21 mouse cellular contexts compared by ENCODE assay signal in genomic region chr2:18671041-18671440, GRCm38 (mm10). TPM values are rescaled to one million over a fixed set of nuclear protein-coding genes. Genes with fewer than 3 reads are reported as not detected.
A peak's percentile ranks its signal among the peaks of the same experiment; 100 is the strongest.
DNase-seq lines count a peak whose midpoint lies in the region; ATAC-seq lines count a peak whose summit lies in the region.
"Had no signal": no experiment of that assay in that cellular context is flagged by ENCODE, and none has a peak within 500 bp of the region (broad histone marks: within the 10 kb centered on the region; RNA-seq: fewer than 3 reads in every experiment).

No protein-coding gene starts in this region.

- ATAC-seq in hindbrain, embryonic 11.5 days (ENCODE audit: low FRiP score): no peak
- ATAC-seq in midbrain, embryonic 14.5 days (ENCODE audit: low FRiP score, low TSS enrichment): no peak

- no peak overlapping the region for H3K9ac ChIP-seq in hindbrain, embryonic 11.5 days (ENCODE audit: low read depth, low read length)
- no peak overlapping the region for H3K9ac ChIP-seq in midbrain, embryonic 14.5 days (replicated peaks; ENCODE audit: low read length)

- no peaks in the 10 kb centered on the region for H3K9me3 ChIP-seq in hindbrain, embryonic 11.5 days (ENCODE audit: control insufficient read depth, low read length)
- H3K9me3 ChIP-seq in hindbrain, embryonic 10.5 days: no peaks in the 10 kb centered on the region
- no peaks in the 10 kb centered on the region for H3K9me3 ChIP-seq in midbrain, embryonic 14.5 days (ENCODE audit: control insufficient read depth, low read length)
- H3K9me3 ChIP-seq in midbrain, embryonic 10.5 days (replicated peaks): no peaks in the 10 kb centered on the region
- H3K9me3 ChIP-seq: embryonic facial prominence, embryonic 15.5 days; liver, embryonic 15.5 days; megakaryocyte, embryonic 14.5 days had no signal

- no peak overlapping the region for H3K4me3 ChIP-seq in hindbrain, embryonic 11.5 days (ENCODE audit: low read depth, low read length)
- no peak overlapping the region for H3K4me3 ChIP-seq in hindbrain, embryonic 10.5 days
- no peak overlapping the region for H3K4me3 ChIP-seq in midbrain, embryonic 14.5 days (replicated peaks; ENCODE audit: low read depth, low read length)
- H3K4me3 ChIP-seq in midbrain, embryonic 10.5 days: no peak overlapping the region

- no peak overlapping the region for H3K27ac ChIP-seq in hindbrain, embryonic 11.5 days (ENCODE audit: low read depth, low read length)
- H3K27ac ChIP-seq in hindbrain, embryonic 10.5 days: no peak overlapping the region
- H3K27ac ChIP-seq in midbrain, embryonic 14.5 days (replicated peaks; ENCODE audit: low read depth, low read length): no peak overlapping the region
- H3K27ac ChIP-seq in midbrain, embryonic 10.5 days (replicated peaks): no peak overlapping the region
- H3K27ac ChIP-seq: liver, embryonic 15.5 days had no signal

- H3K27me3 ChIP-seq in hindbrain, embryonic 11.5 days (ENCODE audit: control insufficient read depth, insufficient read depth, low read length): peaks cover 9% of the 10 kb centered on the region
- peaks cover 54% of the 10 kb centered on the region for H3K27me3 ChIP-seq in hindbrain, embryonic 10.5 days (ENCODE audit: insufficient read depth, poor library complexity, severe bottlenecking)
- H3K27me3 ChIP-seq in midbrain, embryonic 14.5 days (ENCODE audit: control insufficient read depth, insufficient read depth, low read length): peaks cover 22% of the 10 kb centered on the region
- peaks cover 68% of the 10 kb centered on the region for H3K27me3 ChIP-seq in midbrain, embryonic 10.5 days (ENCODE audit: low read depth, poor library complexity, severe bottlenecking)
- H3K27me3 ChIP-seq: embryonic facial prominence, embryonic 15.5 days had no signal

- no peaks in the 10 kb centered on the region for H3K4me1 ChIP-seq in hindbrain, embryonic 11.5 days (replicated peaks; ENCODE audit: control insufficient read depth, insufficient read depth, low read length)
- peaks cover 40% of the 10 kb centered on the region for H3K4me1 ChIP-seq in hindbrain, embryonic 10.5 days (replicated peaks)
- peaks cover 11% of the 10 kb centered on the region; the same call in 1 of the 2 replicates for H3K4me1 ChIP-seq in midbrain, embryonic 14.5 days (ENCODE audit: control insufficient read depth, insufficient read depth, low read length)
- H3K4me1 ChIP-seq in midbrain, embryonic 10.5 days: peaks cover 32% of the 10 kb centered on the region

- H3K4me2 ChIP-seq in hindbrain, embryonic 11.5 days (replicated peaks; ENCODE audit: low read depth, low read length): no peak overlapping the region
- H3K4me2 ChIP-seq in midbrain, embryonic 14.5 days (ENCODE audit: low read length): 0 out of 2 replicates have a peak overlapping the region, but pooled peaks have one; percentile 1

- peak; percentile 29 for DNase-seq in cerebellum, adult 9-11 months
- DNase-seq in cerebellum, adult 11-12 months: no peak
- peak; percentile 37 for DNase-seq in hindbrain, embryonic 11.5 days (ENCODE audit: low spot score)
- DNase-seq in hindbrain, embryonic 10.5 days (ENCODE audit: low spot score): no peak
- DNase-seq in midbrain, embryonic 14.5 days: peak; percentile 50
- DNase-seq in midbrain, embryonic 10.5 days (ENCODE audit: low spot score): no peak
- no peak for DNase-seq in layer of hippocampus, adult 9-11 months
- DNase-seq in layer of hippocampus, adult 8-10 months (ENCODE audit: low spot score in 2 of 2): no peak
- DNase-seq: cerebellum, postnatal 36 days; gastrocnemius, postnatal 10 days; heart, adult 2 months; heart, postnatal 10 days; kidney, adult 8-10 months; kidney, postnatal 4 days; lung, postnatal 10 days; spleen, adult 18-20 months had no signal

- WGBS in hindbrain, embryonic 11.5 days: 5% methylated on average over 6 of the region's 6 CpGs
- WGBS in hindbrain, embryonic 10.5 days: 3% methylated on average over 6 of the region's 6 CpGs
- 6% methylated on average over 6 of the region's 6 CpGs for WGBS in midbrain, embryonic 14.5 days
- 4% methylated on average over 6 of the region's 6 CpGs for WGBS in midbrain, embryonic 10.5 days

- H3K36me3 ChIP-seq in hindbrain, embryonic 11.5 days (ENCODE audit: control insufficient read depth, insufficient read depth, low read length): no peaks in the 10 kb centered on the region
- no peaks in the 10 kb centered on the region for H3K36me3 ChIP-seq in hindbrain, embryonic 10.5 days
- no peaks in the 10 kb centered on the region for H3K36me3 ChIP-seq in midbrain, embryonic 14.5 days (ENCODE audit: control insufficient read depth, insufficient read depth, low read length)
- H3K36me3 ChIP-seq in midbrain, embryonic 10.5 days: no peaks in the 10 kb centered on the region
- H3K36me3 ChIP-seq: embryonic facial prominence, embryonic 15.5 days; liver, embryonic 15.5 days had no signal

RNA-seq across cellular contexts. Expression of gene Commd3, which starts 1.1 kb away (rescaled TPM):
- polyA plus RNA-seq in hindbrain, embryonic 11.5 days (2014; fragmentation: Nextera tagmentation; extraction: Ambion mirVana): 152 and 161 TPM in 2 replicates
- 86.0 and 122 TPM in 2 replicates for polyA plus RNA-seq in hindbrain, embryonic 10.5 days (2016; fragmentation: Nextera tagmentation; extraction: Ambion mirVana)
- polyA plus RNA-seq in midbrain, embryonic 14.5 days (2014; fragmentation: Nextera tagmentation; extraction: Ambion mirVana): 202 and 219 TPM in 2 replicates
- 82.0 and 101 TPM in 2 replicates for polyA plus RNA-seq in midbrain, embryonic 10.5 days (2016; fragmentation: Nextera tagmentation; extraction: Ambion mirVana)
- total RNA-seq in layer of hippocampus, adult 8-10 months (2022): 10 to 100 TPM; 94.2 to 98.6 (median 97.3) TPM

RNA-seq across cellular contexts. Expression of gene Bmi1, which starts 5.8 kb away (rescaled TPM):
- polyA plus RNA-seq in hindbrain, embryonic 11.5 days (2014; fragmentation: Nextera tagmentation; extraction: Ambion mirVana): 40.6 and 48.8 TPM in 2 replicates
- 25.1 and 26.8 TPM in 2 replicates for polyA plus RNA-seq in hindbrain, embryonic 10.5 days (2016; fragmentation: Nextera tagmentation; extraction: Ambion mirVana)
- polyA plus RNA-seq in midbrain, embryonic 14.5 days (2014; fragmentation: Nextera tagmentation; extraction: Ambion mirVana): 34.1 and 43.6 TPM in 2 replicates
- 25.5 and 26.6 TPM in 2 replicates for polyA plus RNA-seq in midbrain, embryonic 10.5 days (2016; fragmentation: Nextera tagmentation; extraction: Ambion mirVana)
- 10 to 100 TPM; 55.9 to 66.7 (median 60.8) TPM for total RNA-seq in layer of hippocampus, adult 8-10 months (2022)

RNA-seq across cellular contexts. Expression of gene Spag6, which starts 22.8 kb away (rescaled TPM):
- polyA plus RNA-seq in hindbrain, embryonic 11.5 days (2014; fragmentation: Nextera tagmentation; extraction: Ambion mirVana): 0.98 and 1.2 TPM in 2 replicates
- 0.46 and 0.59 TPM in 2 replicates for polyA plus RNA-seq in hindbrain, embryonic 10.5 days (2016; fragmentation: Nextera tagmentation; extraction: Ambion mirVana)
- 0.20 and 0.25 TPM in 2 replicates for polyA plus RNA-seq in midbrain, embryonic 14.5 days (2014; fragmentation: Nextera tagmentation; extraction: Ambion mirVana)
- polyA plus RNA-seq in midbrain, embryonic 10.5 days (2016; fragmentation: Nextera tagmentation; extraction: Ambion mirVana): 0.10 and 0.51 TPM in 2 replicates
- total RNA-seq in layer of hippocampus, adult 8-10 months (2022): 10 to 100 TPM in 2 of 4 experiments, 1 to 10 TPM in 2; 8.6 to 12.0 (median 9.5) TPM
- polyA plus RNA-seq: embryonic facial prominence, embryonic 15.5 days; inflammation-experienced regulatory T-cells, adult 6 months; liver, embryonic 15.5 days; thymus, postnatal 0 days had no signal

Comparison
In these comparisons a context has a peak if more than half of its experiments do, and no peak if none do; other contexts are left out.
1. DNase-seq: peak in cerebellum, adult 9-11 months (single experiment), hindbrain, embryonic 11.5 days (single experiment) and midbrain, embryonic 14.5 days (single experiment); none in cerebellum, adult 11-12 months (single experiment), hindbrain, embryonic 10.5 days (single experiment), midbrain, embryonic 10.5 days (single experiment), layer of hippocampus, adult 9-11 months (single experiment) and layer of hippocampus, adult 8-10 months (0 of 2).